Mouse (Mus musculus) spleen, postnatal 14 days (tissue): ENCODE measurements around the gene Hemgn.

Experiments
- DNase-seq, 2 experiments: peaks; one replicate each; pipeline ENCODE4 v3.0.0; 2021 to 2022; ENCODE audit warnings: low spot score in 2 of 2

The Hemgn gene

GRCm38 (mm10) chr4:46413406-46413805, at the start of gene Hemgn:
Gene Hemgn (minus strand): TSS chr4:46413506.
- no peak for DNase-seq

GRCm38 (mm10) chr4:46458411-46458810, 45.1 kb upstream of the Hemgn start:
- DNase-seq: no peak

GRCm38 (mm10) chr4:46457186-46457585, 43.9 kb upstream of the Hemgn start:
- no peak for DNase-seq

GRCm38 (mm10) chr4:46456762-46457161, 43.5 kb upstream of the Hemgn start:
- DNase-seq: no peak

- DNase-seq: no peak
Measured at GRCm38 (mm10) chr4:46454097-46454864, 41.0 kb upstream of the Hemgn start.

GRCm38 (mm10) chr4:46452855-46453719, 39.8 kb upstream of the Hemgn start:
- DNase-seq: no peak

GRCm38 (mm10) chr4:46452481-46452850, 39.2 kb upstream of the Hemgn start:
- peak; percentile 49 to 56 for DNase-seq

- peak; percentile 47 to 59 for DNase-seq
Measured at GRCm38 (mm10) chr4:46451758-46452480, 38.6 kb upstream of the Hemgn start.

GRCm38 (mm10) chr4:46451240-46451757, 38.0 kb upstream of the Hemgn start:
- DNase-seq: peak; percentile 59 to 67

- DNase-seq: peak; percentile 91 to 92
Measured at GRCm38 (mm10) chr4:46450519-46451131, 37.3 kb upstream of the Hemgn start, which contains the start of gene Anp32b. Gene Anp32b (plus strand): TSS chr4:46450902.

- DNase-seq: no peak
Measured at GRCm38 (mm10) chr4:46450020-46450518, 36.8 kb upstream of the Hemgn start.

- no peak for DNase-seq
Measured at GRCm38 (mm10) chr4:46448886-46449285, 35.6 kb upstream of the Hemgn start.

- no peak for DNase-seq
Measured at GRCm38 (mm10) chr4:46447461-46447860, 34.2 kb upstream of the Hemgn start.

GRCm38 (mm10) chr4:46445237-46445945, 32.1 kb upstream of the Hemgn start:
- no peak for DNase-seq

- no peak for DNase-seq
Measured at GRCm38 (mm10) chr4:46442501-46442900, 29.2 kb upstream of the Hemgn start.

- DNase-seq: peak; percentile 30 to 39
Measured at GRCm38 (mm10) chr4:46432339-46433036, 19.2 kb upstream of the Hemgn start.

GRCm38 (mm10) chr4:46428903-46429499, 15.7 kb upstream of the Hemgn start:
- DNase-seq: no peak

- DNase-seq: no peak
Measured at GRCm38 (mm10) chr4:46422625-46423024, 9.3 kb upstream of the Hemgn start.

- no peak for DNase-seq
Measured at GRCm38 (mm10) chr4:46418851-46419250, 5.5 kb upstream of the Hemgn start.
